Mouse (Mus musculus) C2C12 (cell line): ENCODE measurements at regions not wholly inside any gene's neighbourhood (a gene's known extent, or its start where the extent isn't known, plus 50 kb on each side); places are given as distances from the start of the nearest gene placed in this dataset.

Experiments
- CTCF ChIP-seq: IDR thresholded peaks from one replicate; pipeline ENCODE4 v1.5.1; 2011; ENCODE audit not compliant: control insufficient read depth, insufficient read depth, insufficient read length
- MYOD1 ChIP-seq: IDR thresholded peaks from one replicate; pipeline ENCODE4 v1.6.1; 2011; ENCODE audit warnings: low read depth; ENCODE audit not compliant: control insufficient read depth, insufficient read length
- MYOG ChIP-seq: IDR thresholded peaks from one replicate; pipeline ENCODE4 v1.6.1; 2011; ENCODE audit not compliant: control insufficient read depth, insufficient read length; ENCODE audit errors: extremely low read depth

- TF ChIP-seq MYOG, result no peak
- no peak for TF ChIP-seq CTCF
- TF ChIP-seq MYOD1, result no peak
These were observed 536.6 kb upstream of the Klf4 start for GRCm38 (mm10) chr4:56068859-56069258.
